Mouse (Mus musculus) kidney, adult 9 months (tissue): ENCODE measurements around the gene Dcpp1.

Experiments used
- DNase-seq: peaks from one replicate; pipeline ENCODE4 v3.0.0; 2022

Gene Dcpp1

GRCm38 (mm10) chr17:23931157-23931556, 50.5 kb downstream of the Dcpp1 start:
- no peak for DNase-seq
